Mouse (Mus musculus) C2C12 (cell line): Measurements from ENCODE around the gene Olfr765.

Experiments used
- CEBPB ChIP-seq: IDR thresholded peaks from one replicate; pipeline ENCODE4 v1.6.1; 2011; ENCODE audit warnings: low read depth, mild to moderate bottlenecking, control low read depth, moderate library complexity
- CTCF ChIP-seq: IDR thresholded peaks from one replicate; pipeline ENCODE4 v1.5.1; 2011; ENCODE audit not compliant: control insufficient read depth, insufficient read depth, insufficient read length
- MAX ChIP-seq: IDR thresholded peaks from one replicate; pipeline ENCODE4 v1.6.1; 2011; ENCODE audit warnings: mild to moderate bottlenecking, control low read depth
- MYOG ChIP-seq: IDR thresholded peaks from one replicate; pipeline ENCODE4 v1.6.1; 2011; ENCODE audit not compliant: control insufficient read depth, insufficient read length; ENCODE audit errors: extremely low read depth
- USF1 ChIP-seq: IDR thresholded peaks from one replicate; pipeline ENCODE4 v1.6.1; 2011; ENCODE audit warnings: low read depth, mild to moderate bottlenecking, control low read depth, moderate library complexity

DNA sequence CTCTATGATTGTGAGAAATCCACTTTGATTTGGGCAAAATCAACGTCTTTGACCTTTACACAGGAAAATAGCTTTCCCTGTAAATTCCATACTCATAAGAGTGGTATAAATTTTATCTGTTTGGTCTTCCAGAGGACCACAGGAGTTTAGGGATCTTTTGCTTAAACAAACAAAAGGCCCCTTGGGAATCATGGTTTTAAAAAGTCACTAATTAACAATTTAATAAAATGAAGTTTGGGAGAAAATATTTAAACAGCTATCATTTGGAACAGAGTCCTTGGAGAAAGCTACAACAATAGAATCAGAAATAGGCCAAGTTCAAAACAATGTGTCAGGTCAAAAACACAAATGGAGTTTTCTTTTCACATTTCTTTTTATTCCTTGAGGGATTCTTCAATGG lies 49.5 kb upstream of the Olfr765 start, which contains the start of gene Olfr768:
- no peak for TF ChIP-seq USF1
- no peak for TF ChIP-seq CTCF
- TF ChIP-seq MAX, result no peak
- TF ChIP-seq CEBPB, result no peak
- TF ChIP-seq MYOG, result no peak
